Comparison of ENCODE assay signal across 8 mouse cellular contexts in the genomic region with DNA sequence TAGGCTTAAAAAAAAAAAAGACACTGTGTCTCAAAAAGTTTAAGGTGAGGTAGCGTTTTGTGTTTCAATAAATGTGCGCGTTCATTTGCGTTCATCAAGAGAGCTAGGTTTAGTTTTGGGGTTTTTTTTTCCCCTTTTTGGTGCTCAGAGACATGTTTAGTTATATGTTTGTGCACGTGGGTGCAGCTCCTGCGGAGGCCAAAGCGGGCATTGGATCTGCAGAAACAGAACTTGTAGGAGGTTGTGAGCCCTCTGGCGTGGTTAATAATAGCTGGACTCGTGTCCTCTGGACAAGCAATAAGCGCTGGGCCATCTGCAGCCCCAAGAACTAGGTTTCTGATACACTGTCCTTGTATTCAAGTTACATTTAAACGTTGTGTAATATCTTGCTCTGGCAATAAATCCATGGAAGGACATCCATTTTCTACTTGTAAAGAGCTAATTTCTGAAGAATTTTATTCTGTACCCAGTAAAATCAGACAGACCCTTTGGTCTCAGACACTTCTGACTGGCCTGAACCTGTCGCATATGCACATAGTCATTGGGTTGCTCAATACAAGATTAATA. TPM values are rescaled to one million over a fixed set of nuclear protein-coding genes. Genes with fewer than 3 reads are reported as not detected.
DNase-seq lines count a peak whose midpoint lies in the region; ATAC-seq and TF ChIP-seq lines count a peak whose summit lies in the region.

No protein-coding gene starts in this region.

- H3K27me3 ChIP-seq in heart, postnatal 0 days (ENCODE audit: control insufficient read depth, insufficient read depth, low read length): no peaks in the 10 kb centered on the region
- no peaks in the 10 kb centered on the region for H3K27me3 ChIP-seq in forebrain, postnatal 0 days (ENCODE audit: insufficient read depth, low read length)
- no peaks in the 10 kb centered on the region for H3K27me3 ChIP-seq in midbrain, embryonic 12.5 days

- peaks cover 15% of the 10 kb centered on the region for H3K4me1 ChIP-seq in heart, postnatal 0 days (ENCODE audit: control insufficient read depth, insufficient read depth)
- H3K4me1 ChIP-seq in forebrain, postnatal 0 days (ENCODE audit: insufficient read depth): peaks cover 14% of the 10 kb centered on the region
- peaks cover 25% of the 10 kb centered on the region for H3K4me1 ChIP-seq in midbrain, embryonic 12.5 days

- WGBS in heart, postnatal 0 days: 5% methylated on average over 12 of the region's 12 CpGs
- 5% methylated on average over 12 of the region's 12 CpGs for WGBS in forebrain, postnatal 0 days
- WGBS in midbrain, embryonic 12.5 days: 3% methylated on average over 12 of the region's 12 CpGs

- no peak for TF ChIP-seq CTCF in heart, postnatal 0 days (IDR thresholded peaks at IDR 0.05; ENCODE audit: low read depth)
- no peak for TF ChIP-seq CTCF in forebrain, postnatal 0 days (IDR thresholded peaks at IDR 0.05; ENCODE audit: low read depth)

- no peaks in the 10 kb centered on the region for H3K9me3 ChIP-seq in heart, postnatal 0 days (replicated peaks; ENCODE audit: control insufficient read depth, low read length)
- no peaks in the 10 kb centered on the region for H3K9me3 ChIP-seq in forebrain, postnatal 0 days (ENCODE audit: low read length)
- no peaks in the 10 kb centered on the region for H3K9me3 ChIP-seq in midbrain, embryonic 12.5 days

- H3K36me3 ChIP-seq in heart, postnatal 0 days (replicated peaks; ENCODE audit: control insufficient read depth, insufficient read depth, low read length): peaks cover 17% of the 10 kb centered on the region
- H3K36me3 ChIP-seq in forebrain, postnatal 0 days (ENCODE audit: insufficient read depth): peaks cover 15% of the 10 kb centered on the region
- H3K36me3 ChIP-seq in midbrain, embryonic 12.5 days: peaks cover 26% of the 10 kb centered on the region

- intact Hi-C loops in heart, postnatal 14 days (cut with DNase I): no loop called here

- peak overlapping the region; percentile 65 for H3K4me3 ChIP-seq in heart, postnatal 0 days (ENCODE audit: low read depth, low read length)
- peak overlapping the region; percentile 64 for H3K4me3 ChIP-seq in forebrain, postnatal 0 days (ENCODE audit: low read depth, low read length)
- peak overlapping the region; percentile 69 for H3K4me3 ChIP-seq in midbrain, embryonic 12.5 days

- peak overlapping the region; percentile 72 for H3K4me2 ChIP-seq in heart, postnatal 0 days (ENCODE audit: low read depth, low read length)
- peak overlapping the region; percentile 70 for H3K4me2 ChIP-seq in forebrain, postnatal 0 days (ENCODE audit: low read depth)
- peak overlapping the region; percentile 73 for H3K4me2 ChIP-seq in midbrain, embryonic 12.5 days (replicated peaks)

- TF ChIP-seq EP300 in heart, postnatal 0 days (IDR thresholded peaks at IDR 0.05; ENCODE audit: low read depth): no peak

- no peak for DNase-seq in heart, postnatal 0 days (ENCODE audit: low spot score)
- DNase-seq in heart, postnatal 14 days: no peak
- peak; percentile 32 for DNase-seq in NIH3T3 (ENCODE audit: low read depth)
- DNase-seq in forebrain, postnatal 0 days: no peak
- DNase-seq in left cerebral cortex, adult 11 months (ENCODE audit: low spot score): no peak
- DNase-seq in retina, embryonic 14.5 days (ENCODE audit: low spot score): no peak

- ATAC-seq in heart, postnatal 0 days (ENCODE audit: insufficient read depth, low read depth): no peak
- ATAC-seq in forebrain, postnatal 0 days: no peak
- ATAC-seq in midbrain, embryonic 12.5 days (ENCODE audit: low FRiP score, low read depth): no peak
- ATAC-seq in activated CD4-positive, CD25-positive, alpha-beta regulatory T cell, adult 4 months: no peak

- peak overlapping the region; percentile 65 for H3K9ac ChIP-seq in heart, postnatal 0 days (replicated peaks; ENCODE audit: low read depth, low read length)
- H3K9ac ChIP-seq in forebrain, postnatal 0 days: peak overlapping the region; percentile 71
- H3K9ac ChIP-seq in midbrain, embryonic 12.5 days (replicated peaks): peak overlapping the region; percentile 74

- H3K27ac ChIP-seq in heart, postnatal 0 days (ENCODE audit: low read depth): no peak overlapping the region
- no peak overlapping the region for H3K27ac ChIP-seq in forebrain, postnatal 0 days (ENCODE audit: low read depth, low read length)
- peak overlapping the region; percentile 75 for H3K27ac ChIP-seq in midbrain, embryonic 12.5 days (replicated peaks)

RNA-seq across cellular contexts. Expression of gene Snrpg, which starts 0.9 kb away (rescaled TPM):
- total RNA-seq in heart, postnatal 0 days (2014; rRNA removed; ENCODE audit: low replicate concordance): 35.6 and 52.8 TPM in 2 replicates
- polyA plus RNA-seq in heart, postnatal 0 days (2015; fragmentation: Nextera tagmentation; extraction: Ambion mirVana): 159 and 170 TPM in 2 replicates
- total RNA-seq in heart, postnatal 14 days (2021): 10 to 100 TPM; 51.1 to 52.4 TPM
- 72.0 and 101 TPM in 2 replicates for total RNA-seq in forebrain, postnatal 0 days (2014; rRNA removed)
- 308 and 448 TPM in 2 replicates for polyA plus RNA-seq in forebrain, postnatal 0 days (2015; fragmentation: Nextera tagmentation; extraction: Ambion mirVana)
- polyA plus RNA-seq in midbrain, embryonic 12.5 days (2016; fragmentation: Nextera tagmentation; extraction: Ambion mirVana): 580 and 612 TPM in 2 replicates
- polyA plus RNA-seq in activated CD4-positive, CD25-positive, alpha-beta regulatory T cell, adult 4 months (2017; shearing (Covaris generic)): 100 to 1,000 TPM; 383 to 452 TPM

RNA-seq across cellular contexts. Expression of gene Fam136a, which starts 6.6 kb away (rescaled TPM):
- 44.3 and 48.2 TPM in 2 replicates for total RNA-seq in heart, postnatal 0 days (2014; rRNA removed; ENCODE audit: low replicate concordance)
- polyA plus RNA-seq in heart, postnatal 0 days (2015; fragmentation: Nextera tagmentation; extraction: Ambion mirVana): 75.9 TPM in 2 replicates
- 10 to 100 TPM; 26.0 to 27.2 TPM for total RNA-seq in heart, postnatal 14 days (2021)
- total RNA-seq in forebrain, postnatal 0 days (2014; rRNA removed): 65.9 and 85.8 TPM in 2 replicates
- 75.1 and 75.2 TPM in 2 replicates for polyA plus RNA-seq in forebrain, postnatal 0 days (2015; fragmentation: Nextera tagmentation; extraction: Ambion mirVana)
- 118 and 120 TPM in 2 replicates for polyA plus RNA-seq in midbrain, embryonic 12.5 days (2016; fragmentation: Nextera tagmentation; extraction: Ambion mirVana)
- polyA plus RNA-seq in activated CD4-positive, CD25-positive, alpha-beta regulatory T cell, adult 4 months (2017; shearing (Covaris generic)): 10 to 100 TPM; 51.4 to 61.1 TPM

RNA-seq across cellular contexts. Expression of gene Pcyox1, which starts 24.9 kb away (rescaled TPM):
- total RNA-seq in heart, postnatal 0 days (2014; rRNA removed; ENCODE audit: low replicate concordance): 44.5 and 55.8 TPM in 2 replicates
- polyA plus RNA-seq in heart, postnatal 0 days (2015; fragmentation: Nextera tagmentation; extraction: Ambion mirVana): 44.5 and 44.7 TPM in 2 replicates
- total RNA-seq in heart, postnatal 14 days (2021): 10 to 100 TPM; 68.1 to 69.2 TPM
- 105 and 113 TPM in 2 replicates for total RNA-seq in forebrain, postnatal 0 days (2014; rRNA removed)
- polyA plus RNA-seq in forebrain, postnatal 0 days (2015; fragmentation: Nextera tagmentation; extraction: Ambion mirVana): 90.1 and 99.2 TPM in 2 replicates
- 128 and 129 TPM in 2 replicates for polyA plus RNA-seq in midbrain, embryonic 12.5 days (2016; fragmentation: Nextera tagmentation; extraction: Ambion mirVana)
- polyA plus RNA-seq in activated CD4-positive, CD25-positive, alpha-beta regulatory T cell, adult 4 months (2017; shearing (Covaris generic)): 1 to 10 TPM; 5.3 to 6.9 TPM

RNA-seq across cellular contexts. Expression of gene Tia1, which starts 32.0 kb away (rescaled TPM):
- total RNA-seq in heart, postnatal 0 days (2014; rRNA removed; ENCODE audit: low replicate concordance): 50.5 and 76.7 TPM in 2 replicates
- polyA plus RNA-seq in heart, postnatal 0 days (2015; fragmentation: Nextera tagmentation; extraction: Ambion mirVana): 67.8 and 72.0 TPM in 2 replicates
- 10 to 100 TPM; 38.5 to 39.9 TPM for total RNA-seq in heart, postnatal 14 days (2021)
- total RNA-seq in forebrain, postnatal 0 days (2014; rRNA removed): 201 and 252 TPM in 2 replicates
- polyA plus RNA-seq in forebrain, postnatal 0 days (2015; fragmentation: Nextera tagmentation; extraction: Ambion mirVana): 150 and 191 TPM in 2 replicates
- polyA plus RNA-seq in midbrain, embryonic 12.5 days (2016; fragmentation: Nextera tagmentation; extraction: Ambion mirVana): 356 and 362 TPM in 2 replicates
- polyA plus RNA-seq in activated CD4-positive, CD25-positive, alpha-beta regulatory T cell, adult 4 months (2017; shearing (Covaris generic)): 100 to 1,000 TPM in 1 of 2 experiments, 10 to 100 TPM in 1; 96.7 to 104 TPM

RNA-seq across cellular contexts. Expression of gene Gm44790, which starts 54.4 kb away (rescaled TPM):
- total RNA-seq in heart, postnatal 0 days (2014; rRNA removed; ENCODE audit: low replicate concordance): 0.46 TPM in 1 of 2 replicates, not detected in the other
- not detected in 2 replicates for polyA plus RNA-seq in heart, postnatal 0 days (2015; fragmentation: Nextera tagmentation; extraction: Ambion mirVana)
- total RNA-seq in heart, postnatal 14 days (2021): not detected
- not detected in 2 replicates for total RNA-seq in forebrain, postnatal 0 days (2014; rRNA removed)
- polyA plus RNA-seq in forebrain, postnatal 0 days (2015; fragmentation: Nextera tagmentation; extraction: Ambion mirVana): 0.67 and 2.0 TPM in 2 replicates
- 0.68 and 0.81 TPM in 2 replicates for polyA plus RNA-seq in midbrain, embryonic 12.5 days (2016; fragmentation: Nextera tagmentation; extraction: Ambion mirVana)
- polyA plus RNA-seq in activated CD4-positive, CD25-positive, alpha-beta regulatory T cell, adult 4 months (2017; shearing (Covaris generic)): not detected
